Mouse (Mus musculus) spleen, adult 2 months (tissue): ENCODE results near the gene Nfix. TPM values are rescaled to one million over a fixed set of nuclear protein-coding genes. Genes with fewer than 3 reads are reported as not detected.

Experiments
- DNase-seq, 2 experiments: peaks; one replicate each; pipeline versions ENCODE4 v3.0.0 to v3.0.0-alpha.2; 2012 to 2021; ENCODE audit warnings: low spot score in 2 of 2, low read depth in 1 of 2
- H3K27ac ChIP-seq: fragments of 200-500 bp; 2 replicates; pipeline ENCODE4 v1.5.1; 2012; ENCODE audit warnings: low read length, inconsistent platforms; ENCODE audit not compliant: insufficient read depth
- H3K27me3 ChIP-seq: fragments of 200-500 bp; 2 replicates; pipeline ENCODE4 v1.6.1; 2012; ENCODE audit warnings: mild to moderate bottlenecking, moderate library complexity, low read length, inconsistent platforms; ENCODE audit not compliant: control insufficient read depth, insufficient read depth
- H3K36me3 ChIP-seq: fragments of 200-500 bp; 2 replicates; pipeline ENCODE4 v1.6.1; 2012; ENCODE audit warnings: mild to moderate bottlenecking, low read length, inconsistent platforms; ENCODE audit not compliant: control insufficient read depth, insufficient read depth
- H3K4me1 ChIP-seq: fragments of 200-500 bp; 2 replicates; pipeline ENCODE4 v1.6.1; 2011; ENCODE audit warnings: inconsistent platforms; ENCODE audit not compliant: control insufficient read depth, insufficient read depth, insufficient read length
- H3K4me3 ChIP-seq: fragments of 200-500 bp; 2 replicates; pipeline ENCODE4 v1.5.1; 2011; ENCODE audit warnings: mild to moderate bottlenecking, inconsistent platforms; ENCODE audit not compliant: insufficient read depth, insufficient read length; ENCODE audit errors: extremely low read depth
- CTCF ChIP-seq: fragments of 200-500 bp; IDR thresholded peaks from 2 replicates; pipeline ENCODE4 v1.5.1; 2011; ENCODE audit warnings: mild to moderate bottlenecking, inconsistent platforms; ENCODE audit not compliant: insufficient read depth, insufficient read length, insufficient replicate concordance; ENCODE audit errors: extremely low read depth
- POLR2A ChIP-seq: fragments of 200-500 bp; IDR thresholded peaks from 2 replicates; pipeline ENCODE4 v1.6.1; 2011; ENCODE audit warnings: low read depth, low read length, inconsistent platforms
- WGBS: fragments of 180-500 bp; shearing (Covaris S2); methylation state at CpG from one replicate; pipeline ENCODE4 v1.1.7; 2018; 5-methylcytosine and 5-hydroxymethylcytosine counted together
- polyA plus RNA-seq: library from polyadenylated mRNA; depleted of rRNA; stranded (reverse); fragments of >200 nt; gene quantifications from 2 replicates; pipeline ENCODE4 v1.2.3, GENCODE M21; 2012

Nfix gene
- polyA plus RNA-seq, 1 experiment = 13.7 TPM

GRCm38 (mm10) chr8:84789345-84789744 is 10.8 kb downstream of the Nfix start:
- no peak overlapping the region for H3K27ac ChIP-seq
- H3K36me3 ChIP-seq = no peaks in the 10 kb centered on the region
- TF ChIP-seq POLR2A (no peak), CTCF (no peak)
- H3K4me1 ChIP-seq = no peaks in the 10 kb centered on the region
- WGBS = 78% methylated on average over 5 of the region's 5 CpGs
- DNase-seq = no peak
- peaks cover 5% of the 10 kb centered on the region; the same call in 1 of the 2 replicates for H3K27me3 ChIP-seq
- no peak overlapping the region for H3K4me3 ChIP-seq

GRCm38 (mm10) chr8:84788896-84789295 is 11.2 kb downstream of the Nfix start:
- TF ChIP-seq POLR2A = no peak
- TF ChIP-seq CTCF = no peak
- H3K27ac ChIP-seq = no peak overlapping the region
- peaks cover 7% of the 10 kb centered on the region; the same call in 1 of the 2 replicates for H3K27me3 ChIP-seq
- WGBS = 89% methylated on average over 11 of the region's 11 CpGs
- H3K4me3 ChIP-seq = no peak overlapping the region
- no peaks in the 10 kb centered on the region for H3K36me3 ChIP-seq
- DNase-seq = no peak
- no peaks in the 10 kb centered on the region for H3K4me1 ChIP-seq

- TF ChIP-seq POLR2A (no peak), CTCF (no peak)
- Histone ChIP-seq H3K27me3 (peaks cover 7% of the 10 kb centered on the region), H3K36me3 (no peaks in the 10 kb centered on the region), H3K27ac (no peak overlapping the region), H3K4me3 (no peak overlapping the region), H3K4me1 (no peaks in the 10 kb centered on the region)
- DNase-seq = no peak
- WGBS = 94% methylated on average over 11 of the region's 14 CpGs
Observed at GRCm38 (mm10) chr8:84787523-84788302, 12.4 kb downstream of the Nfix start.

GRCm38 (mm10) chr8:84786801-84787467 is 13.2 kb downstream of the Nfix start:
- TF ChIP-seq CTCF (no peak), POLR2A (no peak)

GRCm38 (mm10) chr8:84785756-84786677 is 14.1 kb downstream of the Nfix start:
- no peak for DNase-seq
- Histone ChIP-seq H3K4me1 (no peaks in the 10 kb centered on the region), H3K27me3 (peaks cover 7% of the 10 kb centered on the region), H3K36me3 (no peaks in the 10 kb centered on the region), H3K27ac (no peak overlapping the region), H3K4me3 (no peak overlapping the region)
- no peak for TF ChIP-seq POLR2A
- no peak for TF ChIP-seq CTCF
- WGBS = 81% methylated on average over 38 of the region's 38 CpGs

More at GRCm38 (mm10) chr8:84786801-84787467, 13.2 kb downstream of the Nfix start:
- no peaks in the 10 kb centered on the region for H3K36me3 ChIP-seq
- H3K27me3 ChIP-seq = peaks cover 7% of the 10 kb centered on the region
- H3K27ac ChIP-seq = no peak overlapping the region
- H3K4me1 ChIP-seq = no peaks in the 10 kb centered on the region
- DNase-seq = no peak
- H3K4me3 ChIP-seq = no peak overlapping the region
- 95% methylated on average over 11 of the region's 11 CpGs for WGBS

- DNase-seq = no peak
- TF ChIP-seq POLR2A = no peak
- H3K4me3 ChIP-seq = no peak overlapping the region
- H3K36me3 ChIP-seq = no peaks in the 10 kb centered on the region
- H3K27me3 ChIP-seq = peaks cover 7% of the 10 kb centered on the region
- 77% methylated on average over 11 of the region's 11 CpGs for WGBS
- no peaks in the 10 kb centered on the region for H3K4me1 ChIP-seq
- no peak overlapping the region for H3K27ac ChIP-seq
Observed at GRCm38 (mm10) chr8:84785506-84785755, 14.7 kb downstream of the Nfix start.
